Mouse (Mus musculus) spleen, embryonic (tissue): ENCODE data around the gene Taf1c.

Source experiments
- CTCF ChIA-PET: fragments of 350-600 bp; sonication (Branson Sonifier 250); formaldehyde crosslinking; loops from one replicate; lab custom pipeline; 2022; lab: Charles Lee

Taf1c gene

DNA sequence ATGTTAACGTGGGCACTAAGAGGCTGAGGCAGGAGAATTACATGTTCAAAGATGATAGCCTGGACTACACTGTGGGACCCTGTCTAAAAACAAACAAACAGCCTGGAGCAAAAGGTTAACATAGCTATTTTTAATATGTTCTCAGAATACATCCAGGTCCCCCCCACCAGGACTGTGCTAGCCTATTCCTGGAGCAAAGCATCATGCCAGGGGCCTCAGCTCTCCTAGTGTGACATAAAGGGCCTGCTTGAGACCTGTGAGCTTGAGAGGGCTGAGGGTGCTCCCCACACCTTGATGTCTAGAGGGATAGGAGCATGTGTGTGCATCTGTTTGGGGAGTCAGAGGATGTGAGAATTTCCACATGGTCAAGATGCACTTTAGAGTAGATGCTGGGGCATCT, 18.7 kb upstream of the Taf1c start:
- CTCF ChIA-PET, result no interaction called here

GRCm38 (mm10) chr8:119623061-119623460, 18.0 kb upstream of the Taf1c start:
- CTCF ChIA-PET, result no interaction called here

DNA sequence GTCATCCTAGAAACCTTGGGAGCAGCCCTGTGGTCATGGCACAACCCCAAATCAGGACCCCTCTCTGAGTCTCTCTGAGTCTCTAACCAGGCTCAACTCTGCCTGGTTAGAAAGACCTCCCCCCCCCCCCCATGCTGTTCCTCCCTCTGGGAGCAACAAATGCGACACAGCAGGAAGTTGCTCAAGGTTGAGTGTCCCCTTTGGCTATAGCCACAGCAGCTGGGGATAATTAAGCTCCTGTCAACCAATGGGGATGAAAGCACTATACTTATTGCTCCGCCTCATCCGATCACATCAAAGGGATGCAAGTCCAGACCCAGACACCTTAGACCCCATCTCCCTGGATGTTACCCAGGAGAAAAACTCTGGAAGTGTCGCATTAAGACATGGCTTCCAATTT, 17.5 kb upstream of the Taf1c start:
- CTCF ChIA-PET, result no interaction called here

DNA sequence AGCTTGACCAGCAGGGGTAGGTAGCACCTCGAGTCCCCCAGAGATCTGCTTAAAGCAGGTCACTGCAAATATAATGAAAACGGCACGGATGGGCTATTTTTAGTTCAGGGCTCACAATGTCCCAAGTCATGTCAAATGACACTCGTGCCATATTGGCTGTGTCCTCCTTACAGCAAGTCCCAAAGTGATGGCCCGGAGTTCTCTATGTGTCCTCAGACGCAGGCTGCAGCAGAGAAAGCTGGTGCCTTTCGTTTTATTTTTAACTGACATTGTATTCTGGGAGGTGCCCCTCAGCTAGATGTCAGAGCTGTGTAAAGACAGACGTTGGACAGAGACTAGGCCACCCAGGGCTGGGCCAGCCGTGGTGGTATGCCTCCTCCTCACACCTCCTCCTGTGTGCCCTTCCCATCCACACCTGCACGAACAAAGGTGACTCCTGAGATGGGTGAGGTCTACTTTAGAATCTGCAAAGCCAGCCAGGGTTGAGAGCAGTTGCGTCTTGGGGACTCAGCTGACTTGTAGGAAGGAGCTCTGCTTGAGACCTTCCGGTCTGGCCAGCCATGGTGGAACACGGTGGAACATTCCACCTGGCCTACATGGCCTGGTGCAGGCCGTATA, 15.9 kb upstream of the Taf1c start:
- CTCF ChIA-PET, result no interaction called here

- CTCF ChIA-PET, result no interaction called here
Measured at GRCm38 (mm10) chr8:119620116-119620840, 15.3 kb upstream of the Taf1c start.

DNA sequence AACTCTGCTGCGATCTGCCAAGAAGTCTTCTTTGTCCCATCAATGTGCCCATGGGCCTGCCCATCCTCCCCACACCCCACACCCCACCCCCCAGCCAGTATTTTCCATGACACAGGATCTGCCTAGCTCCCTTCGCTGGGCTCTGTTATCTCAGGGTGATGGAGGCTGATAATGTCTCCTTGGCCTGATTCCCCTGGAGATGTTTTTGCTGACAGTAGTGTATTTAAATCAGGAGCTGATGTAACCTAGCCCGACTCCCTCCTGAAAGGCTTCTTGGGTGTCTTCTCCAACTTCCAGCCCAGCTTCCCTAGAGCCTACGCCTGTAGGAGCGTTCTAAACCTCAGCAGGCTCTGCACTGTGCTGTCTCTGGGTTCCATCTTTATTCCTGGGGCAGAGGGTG, 13.9 kb upstream of the Taf1c start:
- CTCF ChIA-PET, result interaction anchor here (0.6 to 0.7 kb wide), 3 partner anchors 50 to 308 kb away, joined by 3 to 5 read pairs (median 4); no protein-coding TSS in a partner anchor

GRCm38 (mm10) chr8:119617586-119617985, 12.6 kb upstream of the Taf1c start:
- CTCF ChIA-PET, result no interaction called here

- CTCF ChIA-PET, result no interaction called here
Measured at GRCm38 (mm10) chr8:119616811-119617210, 11.8 kb upstream of the Taf1c start.

GRCm38 (mm10) chr8:119616358-119616757, 11.3 kb upstream of the Taf1c start:
- CTCF ChIA-PET, result no interaction called here

DNA sequence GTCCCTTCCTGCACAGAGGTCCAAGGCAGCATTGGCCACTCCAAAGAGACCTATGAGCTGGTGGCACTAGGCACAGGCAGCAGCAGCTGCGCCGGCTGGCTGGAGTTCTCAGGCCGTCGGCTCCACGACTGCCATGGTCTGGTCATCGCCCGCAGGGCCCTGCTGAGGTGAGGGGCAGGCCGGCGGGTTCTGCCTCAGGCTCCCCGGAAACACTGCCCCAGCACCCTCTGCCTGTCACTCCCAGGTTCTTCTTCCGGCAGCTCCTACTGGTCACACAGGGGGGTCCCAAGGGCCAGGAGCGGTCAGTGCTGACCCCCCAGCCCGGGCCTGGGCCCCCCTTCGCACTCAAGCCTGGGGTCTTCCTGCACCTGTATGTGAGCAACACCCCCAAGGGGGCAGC, 10.1 kb upstream of the Taf1c start:
- CTCF ChIA-PET, result no interaction called here

DNA sequence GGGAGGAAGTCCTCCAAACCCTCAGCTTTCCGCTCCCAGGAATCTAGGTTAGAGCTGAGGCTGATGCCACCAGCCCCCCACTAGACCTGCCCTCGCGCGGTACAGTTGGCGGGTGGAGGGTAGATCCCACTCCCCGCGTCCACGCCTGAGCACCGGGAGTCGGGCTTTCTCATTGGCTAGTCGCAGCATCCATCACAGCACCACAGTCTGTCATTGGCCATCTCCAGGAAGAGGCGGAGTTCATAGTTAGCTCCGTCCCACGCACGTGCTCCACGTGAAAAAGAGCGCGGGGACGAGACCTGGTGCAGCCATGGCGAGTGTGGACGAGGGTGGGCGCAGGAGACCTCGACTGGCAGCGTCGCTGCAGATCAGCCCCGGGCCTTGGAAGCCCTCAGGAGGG, 7.4 kb upstream of the Taf1c start, which contains the start of gene Adad2:
Gene Adad2 (plus strand): TSS at position 277 of the 400 bp plus-strand sequence.
- CTCF ChIA-PET, result no interaction called here

DNA sequence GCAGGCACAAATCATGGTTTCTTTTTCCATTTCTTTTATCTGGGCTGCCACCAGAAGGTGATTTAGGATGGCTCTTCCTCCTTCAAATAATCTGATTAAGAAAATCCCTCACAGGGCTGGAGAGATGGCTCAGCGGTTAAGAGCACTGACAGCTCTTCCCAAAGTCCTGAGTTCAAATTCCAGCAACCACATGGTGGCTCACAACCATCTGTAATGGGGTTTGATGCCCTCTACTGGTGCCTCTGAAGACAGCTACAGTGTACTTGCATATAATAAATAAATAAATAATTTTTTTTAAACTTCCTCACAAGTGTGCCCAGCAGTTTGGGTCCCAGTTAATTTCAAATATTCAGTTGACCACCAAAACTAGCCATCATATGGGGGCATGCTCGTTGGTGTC, 1.2 kb upstream of the Taf1c start:
- CTCF ChIA-PET, result interaction anchor here (1.0 kb wide), 1 partner anchor 194 kb away, joined by 3 read pairs; no protein-coding TSS in a partner anchor

- CTCF ChIA-PET, result no interaction called here
Measured at GRCm38 (mm10) chr8:119604398-119604803, 621 bp downstream of the Taf1c start.

- CTCF ChIA-PET, result no interaction called here
Measured at GRCm38 (mm10) chr8:119603771-119604170, 1.3 kb downstream of the Taf1c start.

GRCm38 (mm10) chr8:119591456-119591855, 13.6 kb downstream of the Taf1c start:
- CTCF ChIA-PET, result interaction anchor here (1.0 kb wide), 1 partner anchor 41 kb away, joined by 3 read pairs; no protein-coding TSS in a partner anchor

DNA sequence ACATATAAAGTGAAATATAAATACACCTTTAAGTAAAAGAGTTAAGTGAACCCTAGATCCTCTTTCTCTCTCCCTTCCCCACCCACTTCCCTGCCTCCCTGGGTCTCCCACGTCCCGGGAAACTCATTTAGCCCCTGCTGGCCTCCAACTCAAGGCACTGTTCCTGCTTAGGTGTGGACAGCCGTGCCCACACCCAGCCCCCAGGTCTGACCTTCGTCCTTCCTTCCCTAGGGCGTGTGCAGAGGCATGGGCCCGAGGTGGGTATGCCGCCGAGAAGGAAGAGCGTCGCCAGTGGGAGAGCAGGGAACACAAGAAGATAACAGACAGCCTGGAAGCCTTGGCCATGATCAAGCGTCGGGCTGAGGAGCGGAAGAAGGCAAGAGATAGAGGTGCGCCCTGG, 14.7 kb downstream of the Taf1c start:
- CTCF ChIA-PET, result interaction anchor here (1.0 kb wide), 1 partner anchor 40 kb away, joined by 3 read pairs; no protein-coding TSS in a partner anchor

- CTCF ChIA-PET, result no interaction called here
Measured at GRCm38 (mm10) chr8:119588844-119589243, 16.2 kb downstream of the Taf1c start.

DNA sequence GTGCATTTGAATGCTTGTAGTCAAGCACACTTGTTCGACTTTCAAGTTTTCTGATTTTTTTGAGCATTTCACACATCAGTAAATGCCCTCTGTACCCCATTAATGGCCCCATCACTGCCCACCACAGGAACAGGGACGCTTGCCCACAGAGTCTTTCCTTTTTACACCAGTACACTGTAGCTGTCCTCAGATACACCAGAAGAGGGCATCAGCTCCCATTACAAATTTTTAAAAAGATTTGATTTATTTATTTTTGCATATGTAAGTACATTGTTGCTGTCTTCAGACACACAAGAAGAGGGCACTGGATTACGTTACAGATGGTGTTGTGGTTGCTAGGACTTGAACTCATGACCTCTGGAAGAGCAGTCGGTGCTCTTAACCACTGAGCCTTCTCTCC, 16.7 kb downstream of the Taf1c start:
- CTCF ChIA-PET, result no interaction called here

GRCm38 (mm10) chr8:119585901-119586300, 19.1 kb downstream of the Taf1c start:
- CTCF ChIA-PET, result interaction anchor here (0.6 kb wide), 1 partner anchor 12 kb away, joined by 4 read pairs; no protein-coding TSS in a partner anchor

DNA sequence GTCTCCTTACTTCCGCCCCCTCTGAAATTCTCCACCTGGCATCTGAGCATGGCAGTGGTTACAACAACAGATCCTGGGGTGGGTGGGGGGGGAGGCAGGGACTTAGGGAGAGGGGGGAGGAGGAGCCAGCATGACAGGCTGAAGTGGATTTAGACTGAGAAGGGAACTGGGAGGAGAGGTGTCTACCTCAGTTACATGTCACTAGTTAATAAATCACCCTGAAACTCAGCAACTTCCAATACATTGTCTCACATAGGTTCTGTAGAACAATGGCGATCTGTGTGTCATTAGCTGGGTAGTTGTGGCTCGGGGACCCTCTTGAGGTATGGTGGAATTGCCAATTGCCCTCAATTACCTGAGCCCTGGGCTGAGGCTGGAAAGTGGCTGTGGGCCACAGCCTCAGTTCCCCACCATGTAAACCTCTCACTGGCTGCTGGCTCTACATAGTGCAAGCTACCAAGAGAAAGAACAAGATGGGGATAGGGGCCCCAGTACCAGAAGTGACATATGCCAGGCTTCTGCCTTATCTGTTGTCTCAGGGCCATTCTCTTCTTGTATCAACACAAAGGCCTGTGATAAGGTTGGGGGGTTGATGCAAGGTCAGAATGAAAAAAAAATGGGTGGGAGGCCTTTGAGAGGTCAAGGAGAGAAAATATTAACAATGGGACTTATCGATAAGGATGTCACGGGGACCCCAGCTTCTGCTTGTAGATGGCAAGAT, 24.4 kb downstream of the Taf1c start:
- CTCF ChIA-PET, result no interaction called here

GRCm38 (mm10) chr8:119579096-119579495, 25.9 kb downstream of the Taf1c start:
- CTCF ChIA-PET, result no interaction called here

GRCm38 (mm10) chr8:119575366-119575726, 29.7 kb downstream of the Taf1c start:
- CTCF ChIA-PET, result interaction anchor here (0.6 kb wide), 1 partner anchor 1246 kb away, joined by 8 read pairs; no protein-coding TSS in a partner anchor
